Mouse (Mus musculus): ENCODE data around the gene Foxk1. TPM values are rescaled to one million over a fixed set of nuclear protein-coding genes. Genes with fewer than 3 reads are reported as not detected.

Foxk1 gene
- 1.9 and 2.0 TPM in 2 replicates for polyA plus RNA-seq (2015; fragmentation: Nextera tagmentation; extraction: Ambion mirVana)

DNA sequence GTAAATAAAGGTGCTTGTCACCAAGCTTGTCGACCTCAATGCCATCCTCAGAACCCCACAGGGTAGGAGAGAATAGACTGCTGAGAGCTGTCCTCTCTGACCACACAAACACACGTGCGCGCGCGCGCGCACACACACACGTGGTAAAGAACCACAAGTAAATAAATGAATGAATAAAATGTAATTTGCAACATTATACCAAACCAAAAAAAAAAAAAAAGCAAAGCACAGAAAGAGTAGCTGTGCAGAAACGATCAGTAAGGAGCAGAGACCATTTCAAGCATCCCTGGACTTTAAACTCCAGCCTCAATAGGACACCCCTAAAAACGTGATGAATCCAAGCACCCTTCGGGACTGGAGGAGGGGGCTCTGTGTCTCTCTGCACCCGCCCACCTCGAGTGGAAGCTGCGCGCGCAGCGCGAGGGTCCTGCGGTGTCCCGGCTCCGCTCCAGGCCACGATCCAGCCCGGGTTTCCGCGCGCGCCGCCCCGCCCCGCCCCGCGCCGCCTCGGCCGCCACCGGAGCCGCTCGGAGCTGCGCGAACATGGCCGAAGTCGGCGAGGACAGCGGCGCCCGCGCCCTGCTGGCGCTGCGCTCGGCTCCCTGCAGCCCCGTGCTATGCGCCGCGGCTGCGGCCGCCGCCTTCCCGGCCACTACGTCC is at the start of gene Foxk1:
TSS of gene Foxk1 (plus strand) at position 517 of the 660 bp plus-strand sequence.
- peak within 1 kb of the TSS; percentile 77 for H3K4me2 ChIP-seq (ENCODE audit: low read depth, low read length)
- ATAC-seq = peak; percentile 85
- peaks cover 41% of the 10 kb centered on the region for H3K4me1 ChIP-seq (ENCODE audit: control insufficient read depth, insufficient read depth, low read length)
- H3K9me3 ChIP-seq (ENCODE audit: control insufficient read depth, low read length) = no peaks in the 10 kb centered on the region
- peak within 1 kb of the TSS; percentile 99 for H3K9ac ChIP-seq (ENCODE audit: low read depth, low read length)
- H3K27ac ChIP-seq (ENCODE audit: low read length) = peak within 1 kb of the TSS; percentile 82
- 0% methylated on average over 48 of the region's 60 CpGs for WGBS
- H3K4me3 ChIP-seq (ENCODE audit: low read length) = peak within 1 kb of the TSS; percentile 100
- peaks cover 3% of the 10 kb centered on the region; the same call in 1 of the 2 replicates for H3K36me3 ChIP-seq (ENCODE audit: control insufficient read depth, insufficient read depth, low read length)
- H3K27me3 ChIP-seq (replicated peaks; ENCODE audit: control insufficient read depth, insufficient read depth, low read length) = no peaks in the 10 kb centered on the region

DNA sequence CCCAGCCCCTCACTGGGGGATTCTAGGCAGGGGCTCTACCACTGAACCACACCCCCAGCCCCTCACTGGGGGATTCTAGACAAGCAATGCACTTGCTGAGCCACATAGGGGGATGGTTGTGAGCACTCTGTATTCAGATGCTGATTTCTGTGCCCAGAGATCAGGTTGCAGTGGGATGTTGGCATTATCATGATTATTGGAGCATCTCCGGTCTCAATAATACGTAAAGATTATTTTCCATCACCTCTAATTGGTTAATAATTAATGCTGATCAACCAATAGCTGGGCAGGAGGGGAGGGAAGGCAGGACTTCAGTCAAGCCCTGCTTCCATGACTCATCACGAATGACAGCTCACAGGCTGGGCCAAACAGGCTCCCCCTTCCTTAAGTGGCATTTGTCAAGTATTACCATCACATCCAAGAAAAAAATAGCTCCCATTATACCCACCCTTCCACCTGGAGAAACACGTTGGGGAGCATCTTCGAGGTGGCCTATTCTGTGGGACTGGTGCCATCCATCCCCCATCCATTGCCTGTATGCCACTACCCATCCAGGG is 48.9 kb upstream of the Foxk1 start:
- H3K9ac ChIP-seq (ENCODE audit: low read depth, low read length) = no peak overlapping the region
- no peaks in the 10 kb centered on the region for H3K9me3 ChIP-seq (ENCODE audit: control insufficient read depth, low read length)
- no peak for ATAC-seq
- WGBS = 86% methylated on average over 5 of the region's 5 CpGs
- H3K27me3 ChIP-seq (replicated peaks; ENCODE audit: control insufficient read depth, insufficient read depth, low read length) = no peaks in the 10 kb centered on the region
- no peaks in the 10 kb centered on the region for H3K36me3 ChIP-seq (ENCODE audit: control insufficient read depth, insufficient read depth, low read length)
- H3K4me2 ChIP-seq (ENCODE audit: low read depth, low read length) = no peak overlapping the region
- no peaks in the 10 kb centered on the region for H3K4me1 ChIP-seq (ENCODE audit: control insufficient read depth, insufficient read depth, low read length)
- H3K27ac ChIP-seq (ENCODE audit: low read length) = no peak overlapping the region
- H3K4me3 ChIP-seq (ENCODE audit: low read length) = no peak overlapping the region

DNA sequence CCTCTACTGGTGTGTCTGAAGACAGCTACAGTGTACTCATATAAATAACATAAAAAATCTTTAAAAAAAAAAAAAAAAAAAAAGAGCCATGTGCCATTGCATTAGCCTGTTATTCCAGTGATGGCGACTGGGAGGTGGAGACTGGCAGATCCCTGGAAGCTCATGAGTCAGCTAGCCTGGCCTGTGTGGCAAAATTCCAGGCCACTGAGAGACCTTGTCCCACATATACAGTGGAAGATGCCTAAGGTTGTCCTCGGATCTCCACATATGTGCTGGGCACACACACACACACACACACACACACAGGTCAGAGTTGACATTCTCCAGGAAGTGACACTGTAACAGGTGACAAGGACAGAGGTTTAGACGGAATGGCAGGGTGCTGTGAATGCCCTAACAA is 46.2 kb upstream of the Foxk1 start:
- H3K27me3 ChIP-seq (replicated peaks; ENCODE audit: control insufficient read depth, insufficient read depth, low read length) = no peaks in the 10 kb centered on the region
- no peak overlapping the region for H3K27ac ChIP-seq (ENCODE audit: low read length)
- 83% methylated on average over 3 of the region's 3 CpGs for WGBS
- H3K4me3 ChIP-seq (ENCODE audit: low read length) = no peak overlapping the region
- H3K9ac ChIP-seq (ENCODE audit: low read depth, low read length) = no peak overlapping the region
- no peaks in the 10 kb centered on the region for H3K9me3 ChIP-seq (ENCODE audit: control insufficient read depth, low read length)
- H3K4me1 ChIP-seq (ENCODE audit: control insufficient read depth, insufficient read depth, low read length) = no peaks in the 10 kb centered on the region
- ATAC-seq = no peak
- no peaks in the 10 kb centered on the region for H3K36me3 ChIP-seq (ENCODE audit: control insufficient read depth, insufficient read depth, low read length)
- no peak overlapping the region for H3K4me2 ChIP-seq (ENCODE audit: low read depth, low read length)

DNA sequence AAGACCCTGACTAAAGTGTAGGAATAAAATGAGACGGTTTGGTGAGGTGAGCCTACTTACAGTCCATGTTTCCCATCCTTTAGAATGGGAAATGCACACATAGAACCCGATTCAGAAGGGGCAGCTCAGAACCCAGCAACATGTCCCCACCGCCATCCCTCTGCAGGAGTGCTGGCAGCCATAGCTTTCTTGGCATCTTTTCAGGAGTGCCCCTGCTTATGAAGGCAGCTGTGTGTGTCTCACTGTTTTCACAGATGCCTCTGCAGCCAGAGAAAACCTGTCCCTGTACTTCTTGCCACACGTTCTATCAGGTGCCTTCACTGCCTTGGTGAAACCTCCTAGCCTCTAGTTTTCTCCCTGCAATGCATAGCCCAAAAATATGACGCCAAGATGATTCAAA is 40.1 kb upstream of the Foxk1 start:
- Histone ChIP-seq H3K9ac (ENCODE audit: low read depth, low read length) (no peak overlapping the region), H3K27me3 (replicated peaks; ENCODE audit: control insufficient read depth, insufficient read depth, low read length) (no peaks in the 10 kb centered on the region), H3K4me2 (ENCODE audit: low read depth, low read length) (no peak overlapping the region), H3K4me1 (ENCODE audit: control insufficient read depth, insufficient read depth, low read length) (no peaks in the 10 kb centered on the region), H3K9me3 (ENCODE audit: control insufficient read depth, low read length) (no peaks in the 10 kb centered on the region), H3K27ac (ENCODE audit: low read length) (no peak overlapping the region), H3K36me3 (ENCODE audit: control insufficient read depth, insufficient read depth, low read length) (no peaks in the 10 kb centered on the region), H3K4me3 (ENCODE audit: low read length) (no peak overlapping the region)
- WGBS = 65% methylated on average over 5 of the region's 5 CpGs
- ATAC-seq = no peak

DNA sequence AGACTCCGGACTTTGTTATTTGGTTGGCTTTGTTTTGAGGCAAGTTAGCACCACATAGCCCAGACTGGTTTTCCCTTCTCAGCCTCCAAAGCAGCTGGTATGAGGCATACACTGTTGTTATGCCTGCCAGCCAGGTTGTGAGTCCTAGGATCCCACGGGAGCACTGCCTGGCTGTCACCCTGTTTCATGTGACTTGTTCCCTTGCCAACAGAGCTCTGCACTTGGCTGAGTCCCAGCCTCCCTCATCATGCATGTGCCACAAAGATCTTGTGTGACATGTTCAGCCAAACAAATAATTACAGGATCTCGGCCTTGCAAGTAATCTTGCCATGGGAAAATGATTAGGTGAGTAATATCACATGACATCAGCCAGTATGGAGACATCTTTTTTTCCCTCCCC is 38.4 kb upstream of the Foxk1 start:
- Histone ChIP-seq H3K4me2 (ENCODE audit: low read depth, low read length) (no peak overlapping the region), H3K36me3 (ENCODE audit: control insufficient read depth, insufficient read depth, low read length) (no peaks in the 10 kb centered on the region), H3K9ac (ENCODE audit: low read depth, low read length) (no peak overlapping the region), H3K27me3 (replicated peaks; ENCODE audit: control insufficient read depth, insufficient read depth, low read length) (no peaks in the 10 kb centered on the region), H3K4me3 (ENCODE audit: low read length) (no peak overlapping the region), H3K9me3 (ENCODE audit: control insufficient read depth, low read length) (no peaks in the 10 kb centered on the region), H3K27ac (ENCODE audit: low read length) (no peak overlapping the region), H3K4me1 (ENCODE audit: control insufficient read depth, insufficient read depth, low read length) (0 out of 2 replicates have a peak, but pooled peaks cover 3% of the 10 kb centered on the region)
- WGBS = 69% methylated on average over 3 of the region's 3 CpGs
- ATAC-seq = no peak

DNA sequence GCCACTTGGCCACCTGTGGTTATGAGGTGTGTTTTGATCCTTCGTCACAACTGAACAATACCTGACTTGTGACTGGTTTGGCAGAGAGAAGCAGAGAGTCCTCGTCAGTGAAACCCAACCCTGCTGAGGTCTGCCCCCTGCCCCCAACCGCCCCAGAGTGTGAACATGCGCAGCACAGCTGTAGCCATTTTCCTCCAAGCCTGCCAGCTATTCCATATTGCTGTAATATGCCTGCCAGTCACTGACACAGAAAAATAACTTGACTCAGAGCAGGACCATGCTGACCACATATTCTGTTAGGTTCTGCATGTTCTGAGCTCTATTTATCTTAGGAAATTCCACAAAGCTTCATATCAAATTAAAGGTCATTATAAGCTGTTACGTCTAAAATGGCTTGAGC is 37.2 kb upstream of the Foxk1 start:
- Histone ChIP-seq H3K9ac (ENCODE audit: low read depth, low read length) (no peak overlapping the region), H3K36me3 (ENCODE audit: control insufficient read depth, insufficient read depth, low read length) (no peaks in the 10 kb centered on the region), H3K27me3 (replicated peaks; ENCODE audit: control insufficient read depth, insufficient read depth, low read length) (no peaks in the 10 kb centered on the region), H3K27ac (ENCODE audit: low read length) (no peak overlapping the region), H3K4me2 (ENCODE audit: low read depth, low read length) (no peak overlapping the region), H3K9me3 (ENCODE audit: control insufficient read depth, low read length) (no peaks in the 10 kb centered on the region), H3K4me3 (ENCODE audit: low read length) (no peak overlapping the region), H3K4me1 (ENCODE audit: control insufficient read depth, insufficient read depth, low read length) (peaks cover 11% of the 10 kb centered on the region; the same call in 1 of the 2 replicates)
- 71% methylated on average over 5 of the region's 5 CpGs for WGBS
- no peak for ATAC-seq

DNA sequence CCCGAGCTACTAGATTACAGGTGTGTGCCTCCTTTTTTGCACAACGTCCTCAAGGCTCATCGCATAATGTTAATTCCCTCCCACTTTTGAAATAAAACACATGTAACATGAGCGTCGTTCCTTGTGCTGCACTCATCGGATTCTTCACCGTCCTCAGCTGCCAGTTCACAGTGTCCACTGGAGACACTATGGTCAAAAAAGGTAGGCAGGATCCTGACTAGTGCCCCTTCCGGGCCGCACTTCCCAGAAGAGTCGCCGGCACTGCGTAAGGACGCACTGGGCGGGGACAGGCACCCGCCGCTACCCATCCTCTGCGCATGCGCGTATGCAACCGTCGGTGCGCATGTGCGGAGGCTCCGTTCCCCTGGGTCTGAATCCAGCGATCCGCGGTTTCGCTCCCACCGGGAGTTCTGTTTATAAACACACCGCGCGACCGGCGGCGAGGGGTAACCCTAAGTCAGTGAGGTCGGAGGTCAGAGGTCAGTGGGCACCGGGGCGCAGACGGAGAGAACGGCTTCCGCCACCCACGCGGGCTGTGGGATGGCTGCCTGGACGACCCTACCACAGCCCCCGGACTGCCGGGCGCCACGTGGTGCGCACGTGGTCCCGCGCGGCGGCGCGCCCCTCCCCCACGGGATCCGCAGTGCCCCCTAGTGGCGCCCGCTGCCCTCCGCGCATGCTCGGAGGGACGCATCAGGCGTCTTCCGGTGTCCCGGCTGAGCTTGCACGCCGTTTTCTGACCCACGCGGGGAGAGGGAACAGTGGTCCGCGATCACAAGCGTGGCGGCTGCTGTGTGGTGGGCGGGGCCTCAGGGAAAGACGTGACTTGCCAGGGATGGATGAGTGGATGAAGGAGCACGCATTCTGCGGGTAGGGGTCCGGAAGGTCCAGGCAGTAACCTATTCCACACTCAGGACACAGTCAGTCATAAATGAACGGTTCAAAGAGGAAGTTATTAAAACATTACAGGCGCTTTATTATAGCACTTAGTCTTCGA is 33.9 kb upstream of the Foxk1 start:
- Histone ChIP-seq H3K4me1 (ENCODE audit: control insufficient read depth, insufficient read depth, low read length) (peaks cover 14% of the 10 kb centered on the region; the same call in 1 of the 2 replicates), H3K4me3 (ENCODE audit: low read length) (peak overlapping the region; percentile 63), H3K36me3 (ENCODE audit: control insufficient read depth, insufficient read depth, low read length) (no peaks in the 10 kb centered on the region), H3K27me3 (replicated peaks; ENCODE audit: control insufficient read depth, insufficient read depth, low read length) (no peaks in the 10 kb centered on the region), H3K27ac (ENCODE audit: low read length) (peak overlapping the region; percentile 70), H3K4me2 (ENCODE audit: low read depth, low read length) (peak overlapping the region; percentile 71), H3K9ac (ENCODE audit: low read depth, low read length) (peak overlapping the region; percentile 73), H3K9me3 (ENCODE audit: control insufficient read depth, low read length) (no peaks in the 10 kb centered on the region)
- peak; percentile 94 for ATAC-seq
- under 1% methylated on average over 83 of the region's 83 CpGs for WGBS

DNA sequence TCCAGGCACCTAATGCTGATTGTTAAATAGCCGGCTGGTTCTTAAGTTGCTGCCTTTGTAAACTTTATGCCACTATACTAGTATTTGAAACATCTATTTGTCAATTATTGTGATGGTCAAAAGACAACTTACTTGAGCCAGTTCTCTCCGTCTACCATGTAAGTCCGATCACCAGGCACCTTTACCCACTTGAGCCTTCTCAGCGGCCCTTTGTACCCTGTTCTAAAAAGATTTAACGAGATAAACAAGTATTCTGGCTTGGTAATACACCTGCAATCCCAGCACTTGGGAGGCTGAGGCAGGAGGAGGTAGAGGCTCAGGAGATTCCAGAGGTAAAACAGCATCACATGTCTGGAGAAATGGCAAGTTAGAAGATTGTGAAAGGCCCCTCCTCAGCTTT is 33.2 kb upstream of the Foxk1 start:
- Histone ChIP-seq H3K27ac (ENCODE audit: low read length) (peak overlapping the region; percentile 70), H3K4me3 (ENCODE audit: low read length) (peak overlapping the region; percentile 63), H3K9ac (ENCODE audit: low read depth, low read length) (peak overlapping the region; percentile 73), H3K36me3 (ENCODE audit: control insufficient read depth, insufficient read depth, low read length) (no peaks in the 10 kb centered on the region), H3K9me3 (ENCODE audit: control insufficient read depth, low read length) (no peaks in the 10 kb centered on the region), H3K4me1 (ENCODE audit: control insufficient read depth, insufficient read depth, low read length) (peaks cover 14% of the 10 kb centered on the region; the same call in 1 of the 2 replicates), H3K27me3 (replicated peaks; ENCODE audit: control insufficient read depth, insufficient read depth, low read length) (no peaks in the 10 kb centered on the region), H3K4me2 (ENCODE audit: low read depth, low read length) (peak overlapping the region; percentile 71)
- 51% methylated on average over 5 of the region's 5 CpGs for WGBS
- ATAC-seq = no peak
